Mouse (Mus musculus) frontal cortex, adult (tissue): ENCODE data around the gene Nr1h2.

ENCODE experiments used
- ATAC-seq: cut with Nextera tagmentation; 2 replicates; pipeline ENCODE4 v1.9.2; 2017; ENCODE audit warnings: mild to moderate bottlenecking, moderate library complexity, mixed read lengths; ENCODE audit not compliant: low TSS enrichment

Gene Nr1h2

GRCm38 (mm10) chr7:44553826-44554225, at the start of gene Nr1h2:
TSS of gene Nr1h2 (minus strand) at chr7:44553951.
- peak; percentile 92 for ATAC-seq

- no peak for ATAC-seq
Observed at GRCm38 (mm10) chr7:44603186-44603855, 49.6 kb upstream of the Nr1h2 start.

GRCm38 (mm10) chr7:44602443-44602842, 48.7 kb upstream of the Nr1h2 start:
- peak; percentile 59 for ATAC-seq

- no peak for ATAC-seq
Observed at GRCm38 (mm10) chr7:44601646-44602045, 47.9 kb upstream of the Nr1h2 start.

GRCm38 (mm10) chr7:44600691-44601262, 47.0 kb upstream of the Nr1h2 start:
- no peak for ATAC-seq

- no peak for ATAC-seq
Observed at GRCm38 (mm10) chr7:44598336-44598735, 44.6 kb upstream of the Nr1h2 start.

- no peak for ATAC-seq
Observed at GRCm38 (mm10) chr7:44597666-44598065, 43.9 kb upstream of the Nr1h2 start.

GRCm38 (mm10) chr7:44596996-44597538, 43.3 kb upstream of the Nr1h2 start:
- no peak for ATAC-seq

- ATAC-seq = no peak
Observed at GRCm38 (mm10) chr7:44596051-44596450, 42.3 kb upstream of the Nr1h2 start.

- no peak for ATAC-seq
Observed at GRCm38 (mm10) chr7:44595131-44595561, 41.4 kb upstream of the Nr1h2 start.

GRCm38 (mm10) chr7:44594291-44594690, 40.5 kb upstream of the Nr1h2 start:
- no peak for ATAC-seq

GRCm38 (mm10) chr7:44593775-44594174, 40.0 kb upstream of the Nr1h2 start:
- ATAC-seq = peak; percentile 43

- ATAC-seq = no peak
Observed at GRCm38 (mm10) chr7:44593051-44593450, 39.3 kb upstream of the Nr1h2 start.

- no peak for ATAC-seq
Observed at GRCm38 (mm10) chr7:44591348-44592116, 37.8 kb upstream of the Nr1h2 start.

GRCm38 (mm10) chr7:44590402-44591347, 36.9 kb upstream of the Nr1h2 start, which contains the start of gene Kcnc3:
TSS of gene Kcnc3 (plus strand) at chr7:44590664.
- peak; percentile 69 for ATAC-seq

- no peak for ATAC-seq
Observed at GRCm38 (mm10) chr7:44589946-44590345, 36.2 kb upstream of the Nr1h2 start.

- ATAC-seq = 0 out of 2 replicates have a peak, but pooled peaks have one; percentile 8
Observed at GRCm38 (mm10) chr7:44589149-44589548, 35.4 kb upstream of the Nr1h2 start.

- ATAC-seq = no peak
Observed at GRCm38 (mm10) chr7:44588338-44588737, 34.6 kb upstream of the Nr1h2 start.

GRCm38 (mm10) chr7:44587676-44588075, 33.9 kb upstream of the Nr1h2 start:
- ATAC-seq = no peak

- ATAC-seq = peak; percentile 55
Observed at GRCm38 (mm10) chr7:44586930-44587329, 33.2 kb upstream of the Nr1h2 start.

- 0 out of 2 replicates have a peak, but pooled peaks have one; percentile 17 for ATAC-seq
Observed at GRCm38 (mm10) chr7:44586518-44586917, 32.8 kb upstream of the Nr1h2 start.
